Mouse (Mus musculus) thymus, adult 18-20 months (tissue): ENCODE data around the gene Brwd1.
A peak's percentile ranks its signal among the peaks of the same experiment; 100 is the strongest.
"Not testable (repeated sequence)": the region's sequence is repeated elsewhere in the genome, so short reads cannot be mapped to it uniquely, and the experiment has no call there.

Experiments used
- DNase-seq, 2 experiments: peaks; one replicate each; pipeline ENCODE4 v3.0.0; 2022; ENCODE audit warnings: mixed read lengths in 2 of 2

Brwd1 gene

GRCm38 (mm10) chr16:96082301-96083178 lies at the start of gene Brwd1:
Gene Brwd1, minus strand, starts transcription at chr16:96082526.
- DNase-seq = peak; percentile 85 to 87

- DNase-seq = no peak
These were observed 46.1 kb upstream of the Brwd1 start for GRCm38 (mm10) chr16:96128466-96128865.

GRCm38 (mm10) chr16:96127657-96128344 lies 45.5 kb upstream of the Brwd1 start, which contains the start of gene Hmgn1:
Gene Hmgn1, minus strand, starts transcription at chr16:96127729.
- DNase-seq = peak; percentile 89 to 92

DNA sequence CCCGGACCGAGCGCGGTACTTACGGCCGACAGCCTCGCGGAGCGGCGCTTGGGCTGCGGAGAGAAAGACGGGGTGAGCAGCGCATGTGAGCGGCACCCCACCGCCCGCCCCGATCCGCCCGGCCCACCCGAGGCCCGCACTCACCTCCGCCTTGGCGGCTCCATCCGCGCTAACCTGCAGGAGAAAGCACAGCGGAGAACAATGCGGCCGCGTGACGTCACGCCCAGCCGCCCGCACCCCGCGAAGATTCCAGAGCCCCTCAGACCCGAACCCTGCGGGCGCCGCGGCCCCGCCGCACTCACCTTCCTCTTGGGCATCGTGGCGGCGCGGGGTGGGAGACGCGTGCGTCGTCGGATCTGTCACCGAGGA lies 44.9 kb upstream of the Brwd1 start:
- no peak for DNase-seq

DNA sequence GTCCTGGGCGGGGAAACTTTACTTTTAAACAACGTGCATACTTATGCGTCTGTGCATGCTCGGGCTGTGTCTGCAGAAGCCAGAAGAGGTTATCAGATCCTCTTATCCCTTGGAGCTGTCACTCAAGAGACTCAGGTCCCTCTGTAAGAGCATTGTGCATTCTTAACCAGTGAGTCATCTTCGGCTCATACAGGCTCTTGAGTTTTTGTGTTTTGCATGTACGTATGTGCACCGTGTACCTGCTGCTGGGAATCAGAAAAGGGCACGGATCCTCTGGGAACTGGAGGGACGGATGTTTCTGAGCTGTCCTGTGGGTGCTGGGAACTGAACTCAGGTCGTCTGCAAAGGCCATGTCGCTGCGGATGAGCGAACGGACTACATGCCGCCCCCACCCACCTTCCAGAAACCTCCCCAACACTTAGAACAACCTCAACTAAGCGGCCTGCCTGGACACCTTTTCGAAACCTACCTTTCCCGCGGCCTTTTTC lies 44.4 kb upstream of the Brwd1 start:
- peak in 1 of 2 experiments; percentile 11 for DNase-seq

- DNase-seq = no peak
These were observed 37.8 kb upstream of the Brwd1 start for GRCm38 (mm10) chr16:96120022-96120623.

DNA sequence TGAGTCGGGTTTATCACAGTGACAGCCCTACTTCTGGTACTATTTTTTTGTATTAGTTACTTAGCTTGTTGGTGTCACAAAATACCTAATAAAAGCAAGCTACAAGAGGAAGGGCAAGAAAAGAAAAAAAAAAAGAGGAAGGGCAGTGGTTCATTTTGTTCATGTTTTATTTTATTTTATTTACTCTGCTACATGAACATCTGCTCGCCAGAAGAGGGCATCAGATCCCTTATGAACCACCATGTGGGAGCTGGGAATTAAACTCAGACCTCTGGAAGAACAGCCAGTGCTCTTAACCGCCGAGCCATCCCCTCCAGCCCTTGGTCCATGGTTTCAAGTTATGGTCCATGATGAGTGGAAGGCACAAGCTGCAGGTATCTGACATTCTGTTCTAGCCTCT lies 32.4 kb upstream of the Brwd1 start:
- no peak for DNase-seq

DNA sequence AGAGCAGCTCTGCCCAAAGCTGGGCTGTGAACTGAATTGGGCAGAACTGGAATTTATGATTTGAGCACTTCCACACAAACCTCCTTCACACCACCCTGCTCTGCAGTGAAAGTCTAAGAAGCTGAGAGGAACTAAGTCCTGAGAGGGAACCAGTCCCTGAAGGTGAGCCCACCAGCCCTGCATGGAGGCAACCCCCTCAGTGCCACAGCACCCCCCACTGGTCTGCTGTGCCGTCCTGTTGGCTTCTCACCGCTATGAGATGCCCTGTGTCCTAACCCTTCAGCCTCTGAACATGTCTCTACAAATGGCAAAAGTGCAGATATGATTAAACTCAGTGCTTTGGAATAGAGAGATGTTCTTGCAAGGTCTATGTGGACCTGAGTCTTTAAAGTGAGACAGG lies 30.4 kb upstream of the Brwd1 start:
- no peak for DNase-seq

DNA sequence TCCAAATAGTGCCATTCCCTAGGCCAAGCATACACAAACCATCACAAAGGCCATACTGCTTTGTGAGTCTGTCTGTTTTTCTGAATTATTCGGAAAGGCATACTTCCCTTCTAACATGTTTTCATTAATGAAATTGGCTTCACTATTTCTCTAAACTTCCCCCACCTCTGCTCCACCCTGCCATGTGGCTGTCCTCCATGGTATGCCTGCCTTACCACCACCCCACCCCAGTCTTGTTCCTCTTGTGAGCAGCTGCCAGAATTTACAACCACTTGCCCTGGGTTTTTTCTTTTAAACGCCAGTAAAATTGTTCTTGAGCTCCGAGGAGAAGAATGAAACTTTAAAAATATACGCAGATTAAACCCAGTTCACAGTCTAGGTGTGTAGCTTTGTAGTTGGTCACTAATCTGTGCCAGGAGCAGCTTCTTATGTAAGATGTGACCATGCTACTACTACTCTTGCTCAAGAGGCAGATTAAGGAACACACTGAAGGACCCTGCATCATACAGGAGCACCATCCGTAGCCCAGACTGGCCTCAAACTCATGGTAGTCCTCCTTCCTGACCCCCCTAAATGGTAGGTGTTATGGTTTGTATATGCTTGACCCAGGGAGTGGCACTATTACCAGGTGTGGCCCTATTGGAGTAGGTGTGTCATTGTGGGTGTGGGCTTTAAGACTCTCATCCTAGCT lies 28.5 kb upstream of the Brwd1 start:
- DNase-seq = no peak

DNA sequence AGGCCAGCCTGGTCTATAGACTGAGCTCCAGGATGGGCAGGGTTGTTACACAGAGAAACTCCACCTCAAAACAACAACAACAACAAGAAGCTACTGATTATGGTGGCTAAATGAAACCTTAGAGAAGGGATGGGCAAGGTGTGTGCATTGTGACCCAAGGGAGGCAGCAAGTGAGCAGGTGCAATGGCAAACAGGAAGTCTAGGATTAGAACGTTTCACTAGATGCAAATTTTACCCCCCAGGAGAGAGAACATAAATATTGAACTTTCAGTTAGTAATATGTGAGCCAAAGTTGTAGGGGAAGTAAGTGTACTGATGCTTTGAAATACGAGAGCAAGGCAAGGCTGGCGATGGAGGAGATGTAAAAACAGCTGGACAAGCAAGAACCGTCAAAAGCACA lies 27.3 kb upstream of the Brwd1 start:
- DNase-seq = no peak

- DNase-seq = no peak
These were observed 20.7 kb upstream of the Brwd1 start for GRCm38 (mm10) chr16:96103036-96103435.

- not testable (repeated sequence) for DNase-seq
These were observed 15.5 kb upstream of the Brwd1 start for GRCm38 (mm10) chr16:96097811-96098210.

DNA sequence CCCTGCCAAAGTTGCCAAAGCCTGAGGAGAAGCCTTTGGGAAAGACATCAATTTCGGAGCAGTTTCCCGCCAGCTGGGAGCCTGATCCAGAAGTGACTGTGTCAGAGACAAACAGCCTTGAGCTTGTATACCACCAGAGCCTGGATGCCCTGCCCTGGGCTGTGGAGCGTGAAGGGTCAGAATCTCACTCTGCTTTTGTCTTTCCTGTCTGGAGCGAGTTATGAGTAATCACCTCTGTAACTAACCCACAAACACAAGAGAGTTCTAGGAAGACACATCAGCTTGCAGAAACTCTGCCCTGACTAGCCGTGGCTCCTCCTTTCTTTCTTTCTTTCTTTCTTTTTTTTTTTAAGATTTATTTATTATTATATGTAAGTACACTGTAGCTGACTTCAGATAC lies 13.6 kb upstream of the Brwd1 start:
- no peak for DNase-seq

- DNase-seq = no peak
These were observed 9.5 kb upstream of the Brwd1 start for GRCm38 (mm10) chr16:96091515-96092504.

GRCm38 (mm10) chr16:96088120-96088519 lies 5.8 kb upstream of the Brwd1 start:
- no peak for DNase-seq

DNA sequence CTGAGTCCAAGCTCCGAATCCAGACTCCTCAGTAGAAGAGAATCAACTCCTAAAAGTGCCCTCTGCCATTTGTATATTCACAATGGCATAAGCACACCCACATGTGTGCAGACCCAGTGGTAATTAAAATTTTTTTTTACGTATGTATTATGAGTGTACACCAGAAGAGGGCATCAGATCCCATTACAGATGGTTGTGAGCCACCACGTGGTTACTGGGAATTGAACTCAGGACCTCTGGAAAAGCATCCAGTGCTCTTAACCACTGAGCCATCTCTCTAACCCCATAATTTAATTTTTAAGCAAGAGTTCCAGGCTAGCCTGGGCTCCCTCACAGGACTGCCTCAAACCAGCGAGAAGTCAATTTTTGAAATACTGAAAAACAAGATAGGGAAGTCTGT lies 5.1 kb upstream of the Brwd1 start:
- DNase-seq = no peak

DNA sequence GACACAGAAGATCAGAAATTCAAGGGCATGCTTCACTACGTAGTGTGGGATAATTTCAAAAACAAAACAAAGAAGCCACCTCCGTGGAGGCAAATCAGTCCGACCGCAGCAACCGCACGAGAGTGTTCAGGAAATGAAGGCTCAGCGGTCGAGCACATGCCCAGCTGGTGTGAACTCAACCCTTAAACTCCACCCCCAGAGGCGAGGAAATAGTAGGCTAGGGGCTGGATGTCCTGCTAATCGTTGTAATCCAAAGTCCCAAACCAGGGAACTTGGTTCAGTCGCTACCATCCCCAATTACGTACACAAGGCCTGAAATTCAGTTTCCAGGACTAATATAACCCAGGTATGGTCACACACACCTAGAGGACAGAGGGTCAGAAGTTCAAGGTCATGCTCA lies 4.7 kb upstream of the Brwd1 start:
- peak; percentile 49 to 69 for DNase-seq

GRCm38 (mm10) chr16:96085597-96085996 lies 3.3 kb upstream of the Brwd1 start:
- peak; percentile 68 to 79 for DNase-seq

DNA sequence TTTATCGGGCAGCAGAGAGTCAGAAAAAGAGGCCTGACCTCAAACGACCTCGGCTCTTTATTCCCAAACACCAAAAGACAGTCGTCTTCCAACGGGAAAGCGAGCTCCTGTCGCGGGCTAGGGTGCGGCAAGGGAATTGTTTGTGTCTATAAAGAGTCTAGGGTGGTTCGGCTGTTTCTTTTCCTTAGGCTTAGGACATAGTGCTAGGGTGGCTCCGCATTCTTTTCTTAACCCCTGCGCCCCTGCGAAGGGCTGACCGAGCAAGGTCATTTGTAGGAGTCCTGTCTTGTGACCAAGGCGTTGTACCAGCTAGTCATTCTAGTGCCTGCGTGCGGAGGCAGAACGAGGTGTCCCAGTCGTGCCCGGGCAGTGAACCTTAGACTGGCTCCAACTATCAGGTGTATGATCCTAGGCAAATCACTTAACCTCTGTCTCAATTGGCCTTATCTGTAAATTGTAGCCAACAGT lies 887 bp upstream of the Brwd1 start:
- DNase-seq = no peak

DNA sequence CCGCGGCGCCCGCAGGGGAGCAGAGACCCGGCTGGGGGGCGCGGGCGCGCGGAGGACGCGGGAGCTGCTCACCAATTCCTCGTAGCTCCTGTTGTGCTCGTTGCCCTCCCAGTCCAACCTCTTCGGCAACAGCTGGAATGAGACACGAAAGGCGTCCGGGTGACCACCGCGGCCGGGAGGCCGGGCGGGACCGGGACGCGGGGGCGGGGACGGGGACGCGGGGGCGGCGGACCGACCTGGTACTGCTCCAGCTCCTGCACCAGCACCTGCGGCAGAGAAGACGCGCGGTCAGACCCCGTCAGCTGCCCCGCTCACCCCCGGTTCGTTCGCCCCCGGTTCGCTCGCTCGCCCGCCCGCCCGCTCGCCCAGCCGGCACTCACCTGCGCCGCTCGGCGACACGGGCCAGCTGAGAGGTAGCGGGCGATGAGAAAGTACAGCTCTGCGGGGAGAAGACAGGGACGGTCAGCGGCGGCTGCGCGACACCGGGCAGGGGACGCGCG lies 534 bp downstream of the Brwd1 start:
- peak in 1 of 2 experiments; percentile 57 for DNase-seq

- peak; percentile 81 to 86 for DNase-seq
These were observed 995 bp downstream of the Brwd1 start for GRCm38 (mm10) chr16:96081331-96081730.
